ENCODE assay signal across 9 mouse cellular contexts in genomic region chr19:8886916-8887584, GRCm38 (mm10). TPM values are rescaled to one million over a fixed set of nuclear protein-coding genes. Genes with fewer than 3 reads are reported as not detected.
DNase-seq lines count a peak whose midpoint lies in the region; ATAC-seq and TF ChIP-seq lines count a peak whose summit lies in the region.
"Had no signal": no experiment of that assay in that cellular context is flagged by ENCODE, and none has a peak within 500 bp of the region (broad histone marks: within the 10 kb centered on the region; RNA-seq: fewer than 3 reads in every experiment).

No protein-coding gene starts in this region.

- H3K27ac ChIP-seq in hindbrain, embryonic 16.5 days (ENCODE audit: low read depth, low read length) = no peak overlapping the region
- no peak overlapping the region for H3K27ac ChIP-seq in left cerebral cortex, adult 2 months

- no peak for TF ChIP-seq POLR2A in myocyte (IDR thresholded peaks at IDR 0.05; ENCODE audit: insufficient read length, low read depth)

- H3K9ac ChIP-seq in hindbrain, embryonic 16.5 days (ENCODE audit: low read depth, low read length) = no peak overlapping the region; the same call in 1 of the 2 replicates

- no peaks in the 10 kb centered on the region for H3K9me3 ChIP-seq in erythroblast, embryonic 14.5 days (ENCODE audit: control insufficient read depth, low read length)
- no peaks in the 10 kb centered on the region for H3K9me3 ChIP-seq in megakaryocyte, embryonic 14.5 days
- no peaks in the 10 kb centered on the region for H3K9me3 ChIP-seq in hindbrain, embryonic 16.5 days (ENCODE audit: control insufficient read depth, low read length)

- peaks cover 50% of the 10 kb centered on the region for H3K4me1 ChIP-seq in erythroblast, embryonic 14.5 days (ENCODE audit: control insufficient read depth)
- peaks cover 37% of the 10 kb centered on the region for H3K4me1 ChIP-seq in megakaryocyte, embryonic 14.5 days
- H3K4me1 ChIP-seq in hindbrain, embryonic 16.5 days (ENCODE audit: control insufficient read depth, insufficient read depth, low read depth, low read length) = peaks cover 13% of the 10 kb centered on the region

- WGBS in hindbrain, embryonic 16.5 days = 60% methylated on average over 1 of the region's 1 CpGs

- peaks cover 23% of the 10 kb centered on the region for H3K79me2 ChIP-seq in myocyte (ENCODE audit: control insufficient read depth, insufficient read depth)

- H3K4me3 ChIP-seq in erythroblast, embryonic 14.5 days (replicated peaks) = peak overlapping the region; percentile 72
- peak overlapping the region; percentile 94 for H3K4me3 ChIP-seq in megakaryocyte, embryonic 14.5 days (replicated peaks)
- H3K4me3 ChIP-seq in hindbrain, embryonic 16.5 days (ENCODE audit: low read length) = no peak overlapping the region
- H3K4me3 ChIP-seq in myocyte = peak overlapping the region; percentile 53
- H3K4me3 ChIP-seq in left cerebral cortex, adult 2 months = no peak overlapping the region

- no peaks in the 10 kb centered on the region for H3K27me3 ChIP-seq in erythroblast, embryonic 14.5 days (ENCODE audit: control insufficient read depth)
- H3K27me3 ChIP-seq in megakaryocyte, embryonic 14.5 days (replicated peaks) = no peaks in the 10 kb centered on the region
- no peaks in the 10 kb centered on the region for H3K27me3 ChIP-seq in hindbrain, embryonic 16.5 days (replicated peaks; ENCODE audit: control insufficient read depth, insufficient read depth, low read length)
- no peaks in the 10 kb centered on the region for H3K27me3 ChIP-seq in myocyte (ENCODE audit: control insufficient read depth, insufficient read depth, insufficient read length)

- TF ChIP-seq CTCF in left cerebral cortex, adult 2 months (IDR thresholded peaks at IDR 0.05) = no peak

- ATAC-seq in erythroblast, adult 5-6 weeks (replicated peaks; ENCODE audit: low FRiP score, poor library complexity, severe bottlenecking) = no peak
- ATAC-seq in megakaryocyte, adult 5-6 weeks (ENCODE audit: poor library complexity, severe bottlenecking) = no peak
- ATAC-seq in hindbrain, embryonic 16.5 days = no peak
- ATAC-seq in cerebellum, adult (ENCODE audit: insufficient number of reproducible peaks, low FRiP score, low TSS enrichment) = no peak

- DNase-seq in left cerebral cortex, adult 2 months (ENCODE audit: extremely low spot score in 1 of 2, low spot score in 2 of 2) = no peak
- DNase-seq: kidney, postnatal 10 days had no signal

- intact Hi-C loops in left cerebral cortex, adult 2 months (cut with DNase I) = loop anchor here (5.0 kb wide), 1 partner anchor 45 kb away; no protein-coding TSS in a partner anchor

- H3K4me2 ChIP-seq in hindbrain, embryonic 16.5 days (ENCODE audit: low read length) = peak overlapping the region; percentile 71
- peak overlapping the region; percentile 95 for H3K4me2 ChIP-seq in myocyte (ENCODE audit: low read depth)

- H3ac ChIP-seq in myocyte (ENCODE audit: control insufficient read depth, insufficient read length) = no peak overlapping the region

- H3K36me3 ChIP-seq in erythroblast, embryonic 14.5 days (ENCODE audit: control insufficient read depth) = peaks cover 20% of the 10 kb centered on the region
- H3K36me3 ChIP-seq in megakaryocyte, embryonic 14.5 days (replicated peaks; ENCODE audit: low read length) = peaks cover 16% of the 10 kb centered on the region
- H3K36me3 ChIP-seq in hindbrain, embryonic 16.5 days (ENCODE audit: control insufficient read depth, insufficient read depth, low read length) = peaks cover 3% of the 10 kb centered on the region; the same call in 1 of the 2 replicates
- H3K36me3 ChIP-seq in myocyte (ENCODE audit: control insufficient read depth, insufficient read depth) = no peaks in the 10 kb centered on the region

TF ChIP-seq in myocyte, 11 proteins besides CTCF, POLR2A, EP300 and RAD21:
- no peak for TF ChIP-seq POLR2AphosphoS2 (IDR thresholded peaks at IDR 0.05; ENCODE audit: insufficient read length, low read depth)
- no peak for TF ChIP-seq MAX (IDR thresholded peaks at IDR 0.05; ENCODE audit: low read depth)
- no peak for TF ChIP-seq SRF (IDR thresholded peaks at IDR 0.05; ENCODE audit: control insufficient read depth, insufficient read length, low read depth)
- TF ChIP-seq CEBPB (IDR thresholded peaks at IDR 0.05; ENCODE audit: insufficient read depth, poor library complexity, severe bottlenecking) = no peak
- no peak for TF ChIP-seq MYOG (IDR thresholded peaks at IDR 0.05; ENCODE audit: control insufficient read depth in 1 of 3, insufficient read depth in 1 of 3, insufficient read length in 2 of 3, low read depth in 2 of 3)
- no peak for TF ChIP-seq TCF3 (IDR thresholded peaks at IDR 0.05; ENCODE audit: insufficient read length, low read depth)
- no peak for TF ChIP-seq TCF12 (IDR thresholded peaks at IDR 0.05; ENCODE audit: insufficient read depth, poor library complexity, severe bottlenecking)
- no peak for TF ChIP-seq USF1 (IDR thresholded peaks at IDR 0.05; ENCODE audit: low read depth)
- no peak for TF ChIP-seq E2F4 (IDR thresholded peaks at IDR 0.05; ENCODE audit: insufficient read depth)
- no peak for TF ChIP-seq MYOD1 (IDR thresholded peaks at IDR 0.05; ENCODE audit: control insufficient read depth in 1 of 3, insufficient read length in 2 of 3, low read depth in 2 of 3)
- no peak for TF ChIP-seq REST (IDR thresholded peaks at IDR 0.05; ENCODE audit: insufficient read depth, insufficient read length)

RNA-seq across cellular contexts. Expression of gene 1810009A15Rik, which starts 1.6 kb away (rescaled TPM):
- polyA plus RNA-seq in erythroblast, embryonic 14.5 days (2012) = 6.6 and 7.7 TPM in 2 replicates
- 14.6 and 21.3 TPM in 2 replicates for total RNA-seq in erythroblast, adult 5-6 weeks (2015; ENCODE audit: low replicate concordance)
- total RNA-seq in erythroblast, adult 5-6 weeks (2017; ENCODE audit: low replicate concordance) = 13.5 and 23.3 TPM in 2 replicates
- polyA plus RNA-seq in megakaryocyte, embryonic 14.5 days (2012; ENCODE audit: insufficient read depth, low replicate concordance) = 10.2 and 72.7 TPM in 2 replicates
- 43.9 and 64.0 TPM in 2 replicates for total RNA-seq in megakaryocyte, adult 5-6 weeks (2015)
- 61.2 and 66.3 TPM in 2 replicates for total RNA-seq in megakaryocyte, adult 5-6 weeks (2017)
- 44.3 and 46.5 TPM in 2 replicates for polyA plus RNA-seq in hindbrain, embryonic 16.5 days (2015; fragmentation: Nextera tagmentation; extraction: Ambion mirVana)
- polyA plus RNA-seq in myocyte (2012; fragmentation: generic; extraction: Trizol) = 73.1 TPM
- 10 to 100 TPM; 22.5 to 23.2 TPM for total RNA-seq in left cerebral cortex, adult 2 months (2021)

RNA-seq across cellular contexts. Expression of gene Gm49416, which starts 1.7 kb away (rescaled TPM):
- not detected in 2 replicates for polyA plus RNA-seq in erythroblast, embryonic 14.5 days (2012)
- total RNA-seq in erythroblast, adult 5-6 weeks (2015; ENCODE audit: low replicate concordance) = not detected in 2 replicates
- total RNA-seq in erythroblast, adult 5-6 weeks (2017; ENCODE audit: low replicate concordance) = not detected in 2 replicates
- 12.5 TPM in 1 of 2 replicates, not detected in the other for polyA plus RNA-seq in megakaryocyte, embryonic 14.5 days (2012; ENCODE audit: insufficient read depth, low replicate concordance)
- 0.27 TPM in 1 of 2 replicates, not detected in the other for total RNA-seq in megakaryocyte, adult 5-6 weeks (2015)
- total RNA-seq in megakaryocyte, adult 5-6 weeks (2017) = 0.85 TPM in 1 of 2 replicates, not detected in the other
- polyA plus RNA-seq in hindbrain, embryonic 16.5 days (2015; fragmentation: Nextera tagmentation; extraction: Ambion mirVana) = not detected in 2 replicates
- polyA plus RNA-seq in myocyte (2012; fragmentation: generic; extraction: Trizol) = 0.44 TPM
- 1 to 10 TPM; 1.2 to 6.7 TPM for total RNA-seq in left cerebral cortex, adult 2 months (2021)

RNA-seq across cellular contexts. Expression of gene Gm49403, which starts 3.3 kb away (rescaled TPM):
- not detected in 2 replicates for polyA plus RNA-seq in erythroblast, embryonic 14.5 days (2012)
- total RNA-seq in erythroblast, adult 5-6 weeks (2015; ENCODE audit: low replicate concordance) = not detected in 2 replicates
- not detected in 2 replicates for total RNA-seq in erythroblast, adult 5-6 weeks (2017; ENCODE audit: low replicate concordance)
- not detected in 2 replicates for polyA plus RNA-seq in megakaryocyte, embryonic 14.5 days (2012; ENCODE audit: insufficient read depth, low replicate concordance)
- total RNA-seq in megakaryocyte, adult 5-6 weeks (2015) = not detected in 2 replicates
- not detected in 2 replicates for total RNA-seq in megakaryocyte, adult 5-6 weeks (2017)
- not detected in 2 replicates for polyA plus RNA-seq in hindbrain, embryonic 16.5 days (2015; fragmentation: Nextera tagmentation; extraction: Ambion mirVana)
- not detected for polyA plus RNA-seq in myocyte (2012; fragmentation: generic; extraction: Trizol)
- not detected for total RNA-seq in left cerebral cortex, adult 2 months (2021)

RNA-seq across cellular contexts. Expression of gene Lbhd1, which starts 3.5 kb away (rescaled TPM):
- 0.01 and 0.03 TPM in 2 replicates for polyA plus RNA-seq in erythroblast, embryonic 14.5 days (2012)
- total RNA-seq in erythroblast, adult 5-6 weeks (2015; ENCODE audit: low replicate concordance) = 24.2 and 24.4 TPM in 2 replicates
- 6.0 and 23.1 TPM in 2 replicates for total RNA-seq in erythroblast, adult 5-6 weeks (2017; ENCODE audit: low replicate concordance)
- polyA plus RNA-seq in megakaryocyte, embryonic 14.5 days (2012; ENCODE audit: insufficient read depth, low replicate concordance) = 1.5 TPM in 1 of 2 replicates, not detected in the other
- total RNA-seq in megakaryocyte, adult 5-6 weeks (2015) = 29.0 and 50.8 TPM in 2 replicates
- 5.2 and 7.5 TPM in 2 replicates for total RNA-seq in megakaryocyte, adult 5-6 weeks (2017)
- polyA plus RNA-seq in hindbrain, embryonic 16.5 days (2015; fragmentation: Nextera tagmentation; extraction: Ambion mirVana) = 27.5 and 35.0 TPM in 2 replicates
- 3.3 TPM for polyA plus RNA-seq in myocyte (2012; fragmentation: generic; extraction: Trizol)
- 1 to 10 TPM; 6.5 to 9.3 TPM for total RNA-seq in left cerebral cortex, adult 2 months (2021)

RNA-seq across cellular contexts. Expression of gene Ints5, which starts 5.8 kb away (rescaled TPM):
- 3.1 and 3.7 TPM in 2 replicates for polyA plus RNA-seq in erythroblast, embryonic 14.5 days (2012)
- 2.3 and 7.1 TPM in 2 replicates for total RNA-seq in erythroblast, adult 5-6 weeks (2015; ENCODE audit: low replicate concordance)
- total RNA-seq in erythroblast, adult 5-6 weeks (2017; ENCODE audit: low replicate concordance) = 4.7 and 5.4 TPM in 2 replicates
- 22.4 and 29.0 TPM in 2 replicates for polyA plus RNA-seq in megakaryocyte, embryonic 14.5 days (2012; ENCODE audit: insufficient read depth, low replicate concordance)
- total RNA-seq in megakaryocyte, adult 5-6 weeks (2015) = 9.1 and 9.3 TPM in 2 replicates
- 10.2 and 11.3 TPM in 2 replicates for total RNA-seq in megakaryocyte, adult 5-6 weeks (2017)
- 31.1 and 35.2 TPM in 2 replicates for polyA plus RNA-seq in hindbrain, embryonic 16.5 days (2015; fragmentation: Nextera tagmentation; extraction: Ambion mirVana)
- 23.2 TPM for polyA plus RNA-seq in myocyte (2012; fragmentation: generic; extraction: Trizol)
- total RNA-seq in left cerebral cortex, adult 2 months (2021) = 10 to 100 TPM; 21.7 to 22.9 TPM

Comparison
In these comparisons a context has a peak if more than half of its experiments do, and no peak if none do; other contexts are left out.
1. H3K4me3 ChIP-seq: peak in erythroblast, embryonic 14.5 days (single experiment), megakaryocyte, embryonic 14.5 days (single experiment) and myocyte (single experiment); none in hindbrain, embryonic 16.5 days (single experiment) and left cerebral cortex, adult 2 months (single experiment).